In the genomic region with DNA sequence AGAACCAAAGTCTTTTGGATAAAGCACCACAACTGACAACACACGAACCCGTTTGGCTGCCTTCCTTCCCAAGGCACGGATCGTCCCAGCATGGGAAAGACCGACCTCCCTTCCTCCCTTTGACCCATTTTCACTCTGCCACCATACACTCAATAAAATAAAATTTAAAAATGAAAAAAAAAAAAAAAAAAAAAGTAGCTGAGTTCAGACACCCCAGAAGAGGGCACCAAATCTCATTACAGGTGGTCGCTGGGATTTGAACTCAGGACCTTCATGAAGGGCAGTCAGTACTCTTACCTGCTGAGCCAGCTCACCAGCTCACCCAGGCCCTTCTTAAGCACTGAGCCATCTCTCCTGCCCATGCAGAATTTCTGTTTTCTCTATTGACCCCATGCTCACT, we compare ENCODE assay signal across 13 mouse cellular contexts. TPM values are rescaled to one million over a fixed set of nuclear protein-coding genes. Genes with fewer than 3 reads are reported as not detected.
DNase-seq lines count a peak whose midpoint lies in the region; ATAC-seq and TF ChIP-seq lines count a peak whose summit lies in the region.
"Had no signal": no experiment of that assay in that cellular context is flagged by ENCODE, and none has a peak within 500 bp of the region (broad histone marks: within the 10 kb centered on the region; RNA-seq: fewer than 3 reads in every experiment).

No protein-coding gene starts in this region.

- in situ Hi-C loops in ES-E14 (cut with MboI; ENCODE audit: low sequenced_read_pairs in 2 of 2, unreplicated experiment in 2 of 2), result no loop called here

- H3K4me3 ChIP-seq in kidney, embryonic 15.5 days (replicated peaks), result peak overlapping the region; percentile 33
- H3K4me3 ChIP-seq in ES-E14 (ENCODE audit: insufficient read depth in 1 of 2, low read depth in 1 of 2, low read length in 2 of 2, poor library complexity in 1 of 2, severe bottlenecking in 1 of 2), result peak overlapping the region; percentile 22 to 58; a peak in 1 of 4 replicates
- 0 out of 2 replicates have a peak overlapping the region, but pooled peaks have one; percentile 18 for H3K4me3 ChIP-seq in hindbrain, embryonic 12.5 days
- no peak overlapping the region for H3K4me3 ChIP-seq in liver, embryonic 15.5 days (replicated peaks)

- no peak for DNase-seq in kidney, adult 8-10 months
- DNase-seq in ES-E14 (ENCODE audit: low read depth, low spot score), result no peak
- DNase-seq in adrenal gland, postnatal 36 days, result no peak
- DNase-seq in embryo, embryonic 9.5 days (ENCODE audit: extremely low spot score), result no peak
- DNase-seq: kidney, adult 18-20 months; right cerebral cortex, postnatal 25 days had no signal

- no peak overlapping the region; the same call in 1 of the 2 replicates for H3K9ac ChIP-seq in kidney, embryonic 15.5 days
- H3K9ac ChIP-seq in ES-E14 (ENCODE audit: insufficient read depth, low read depth, low read length, poor library complexity, severe bottlenecking), result no peak overlapping the region
- no peak overlapping the region for H3K9ac ChIP-seq in hindbrain, embryonic 12.5 days
- H3K9ac ChIP-seq in liver, embryonic 15.5 days, result no peak overlapping the region

- H3K4me1 ChIP-seq in kidney, embryonic 15.5 days, result peaks cover 21% of the 10 kb centered on the region
- 0 out of 4 replicates have a peak, but pooled peaks cover 0 to 4% of the 10 kb centered on the region in 2 experiments for H3K4me1 ChIP-seq in ES-E14 (ENCODE audit: control insufficient read depth in 2 of 2, insufficient read depth in 2 of 2, low read length in 2 of 2, poor library complexity in 1 of 2)
- peaks cover 13% of the 10 kb centered on the region for H3K4me1 ChIP-seq in hindbrain, embryonic 12.5 days
- peaks cover 19% of the 10 kb centered on the region for H3K4me1 ChIP-seq in liver, embryonic 15.5 days (replicated peaks)

- ATAC-seq in kidney, embryonic 15.5 days (replicated peaks; ENCODE audit: low FRiP score), result no peak
- ATAC-seq in hindbrain, embryonic 12.5 days (ENCODE audit: low FRiP score), result no peak
- ATAC-seq in liver, embryonic 15.5 days (ENCODE audit: insufficient read depth), result no peak

- H3K36me3 ChIP-seq in kidney, embryonic 15.5 days, result no peaks in the 10 kb centered on the region
- no peaks in the 10 kb centered on the region for H3K36me3 ChIP-seq in ES-E14 (ENCODE audit: control insufficient read depth, insufficient read depth, low read length, poor library complexity, severe bottlenecking)
- H3K36me3 ChIP-seq in hindbrain, embryonic 12.5 days, result no peaks in the 10 kb centered on the region
- H3K36me3 ChIP-seq in liver, embryonic 15.5 days (replicated peaks), result no peaks in the 10 kb centered on the region; the same call in 1 of the 2 replicates
- H3K36me3 ChIP-seq: G1E had no signal

- no peak overlapping the region for H3K27ac ChIP-seq in kidney, embryonic 15.5 days
- H3K27ac ChIP-seq in ES-E14 (ENCODE audit: insufficient read depth, low read depth, low read length, poor library complexity, severe bottlenecking), result no peak overlapping the region
- no peak overlapping the region for H3K27ac ChIP-seq in hindbrain, embryonic 12.5 days
- H3K27ac ChIP-seq in liver, embryonic 15.5 days (replicated peaks), result no peak overlapping the region

- H3K4me2 ChIP-seq in kidney, embryonic 15.5 days, result peak overlapping the region; percentile 65
- peak overlapping the region; percentile 44; the same call in 1 of the 2 replicates for H3K4me2 ChIP-seq in hindbrain, embryonic 12.5 days (replicated peaks)
- H3K4me2 ChIP-seq in liver, embryonic 15.5 days, result peak overlapping the region; percentile 48

- WGBS in kidney, embryonic 15.5 days, result 43% methylated on average over 6 of the region's 6 CpGs
- WGBS in hindbrain, embryonic 12.5 days, result 52% methylated on average over 6 of the region's 6 CpGs
- WGBS in liver, embryonic 15.5 days (ENCODE audit: insufficient replicate concordance), result 46% methylated on average over 6 of the region's 6 CpGs

- H3K27me3 ChIP-seq in kidney, embryonic 15.5 days, result no peaks in the 10 kb centered on the region
- no peaks in the 10 kb centered on the region for H3K27me3 ChIP-seq in hindbrain, embryonic 12.5 days
- H3K27me3 ChIP-seq in liver, embryonic 15.5 days, result no peaks in the 10 kb centered on the region

- H3K9me3 ChIP-seq in kidney, embryonic 15.5 days (replicated peaks), result 0 out of 2 replicates have a peak, but pooled peaks cover 4% of the 10 kb centered on the region
- no peaks in the 10 kb centered on the region for H3K9me3 ChIP-seq in ES-E14 (ENCODE audit: control insufficient read depth, insufficient read depth, low read depth, low read length)
- H3K9me3 ChIP-seq in hindbrain, embryonic 12.5 days (replicated peaks), result no peaks in the 10 kb centered on the region
- no peaks in the 10 kb centered on the region for H3K9me3 ChIP-seq in liver, embryonic 15.5 days (replicated peaks)
- H3K9me3 ChIP-seq: G1E had no signal

TF ChIP-seq in ES-E14, 5 proteins besides CTCF, POLR2A, EP300 and RAD21:
- TF ChIP-seq ZNF384 (IDR thresholded peaks at IDR 0.05; ENCODE audit: low read depth, low read length) (peak; percentile 87), HCFC1 (IDR thresholded peaks at IDR 0.05; ENCODE audit: borderline replicate concordance, insufficient read depth, low read length) (no peak)

RNA-seq across cellular contexts. Expression of gene Prpsap1, which starts 5.0 kb away (rescaled TPM):
- 196 and 208 TPM in 2 replicates for polyA plus RNA-seq in kidney, embryonic 15.5 days (2015; fragmentation: Nextera tagmentation; extraction: Ambion mirVana)
- total RNA-seq in ES-E14 (2012; rRNA removed), result 100 and 121 TPM in 2 replicates
- 164 and 179 TPM in 2 replicates for polyA plus RNA-seq in hindbrain, embryonic 12.5 days (2016; fragmentation: Nextera tagmentation; extraction: Ambion mirVana)
- polyA plus RNA-seq in liver, embryonic 15.5 days (2015; fragmentation: Nextera tagmentation; extraction: Ambion mirVana), result 45.1 and 49.0 TPM in 2 replicates
- 10 to 100 TPM; 84.6 to 87.0 TPM for total RNA-seq in adrenal gland, postnatal 36 days (2021)

RNA-seq across cellular contexts. Expression of gene Sphk1, which starts 31.7 kb away (rescaled TPM):
- 4.1 and 6.3 TPM in 2 replicates for polyA plus RNA-seq in kidney, embryonic 15.5 days (2015; fragmentation: Nextera tagmentation; extraction: Ambion mirVana)
- total RNA-seq in ES-E14 (2012; rRNA removed), result 2.1 and 2.3 TPM in 2 replicates
- polyA plus RNA-seq in hindbrain, embryonic 12.5 days (2016; fragmentation: Nextera tagmentation; extraction: Ambion mirVana), result 8.9 and 10.2 TPM in 2 replicates
- 28.8 and 32.7 TPM in 2 replicates for polyA plus RNA-seq in liver, embryonic 15.5 days (2015; fragmentation: Nextera tagmentation; extraction: Ambion mirVana)
- total RNA-seq in adrenal gland, postnatal 36 days (2021), result 1 to 10 TPM; 1.7 to 3.4 TPM
- total RNA-seq: monocyte, adult 5-6 weeks had no signal

RNA-seq across cellular contexts. Expression of gene Qrich2, which starts 33.0 kb away (rescaled TPM):
- 0.14 and 0.30 TPM in 2 replicates for polyA plus RNA-seq in kidney, embryonic 15.5 days (2015; fragmentation: Nextera tagmentation; extraction: Ambion mirVana)
- 0.22 and 0.37 TPM in 2 replicates for total RNA-seq in ES-E14 (2012; rRNA removed)
- polyA plus RNA-seq in hindbrain, embryonic 12.5 days (2016; fragmentation: Nextera tagmentation; extraction: Ambion mirVana), result 0.18 and 0.39 TPM in 2 replicates
- polyA plus RNA-seq in liver, embryonic 15.5 days (2015; fragmentation: Nextera tagmentation; extraction: Ambion mirVana), result not detected in 2 replicates
- not detected for total RNA-seq in adrenal gland, postnatal 36 days (2021)
- total RNA-seq: common myeloid progenitor, adult 5-6 weeks; left cerebral cortex, postnatal 14 days had no signal
